Mouse (Mus musculus) lung, adult 18-20 months (tissue): Measurements from ENCODE around the gene Pink1.
"Not testable (repeated sequence)": the region's sequence is repeated elsewhere in the genome, so short reads cannot be mapped to it uniquely, and the experiment has no call there.

Experiments
- DNase-seq, 2 experiments: peaks; one replicate each; pipeline ENCODE4 v3.0.0; 2022; ENCODE audit warnings: mixed read lengths in 2 of 2

Gene Pink1

DNA sequence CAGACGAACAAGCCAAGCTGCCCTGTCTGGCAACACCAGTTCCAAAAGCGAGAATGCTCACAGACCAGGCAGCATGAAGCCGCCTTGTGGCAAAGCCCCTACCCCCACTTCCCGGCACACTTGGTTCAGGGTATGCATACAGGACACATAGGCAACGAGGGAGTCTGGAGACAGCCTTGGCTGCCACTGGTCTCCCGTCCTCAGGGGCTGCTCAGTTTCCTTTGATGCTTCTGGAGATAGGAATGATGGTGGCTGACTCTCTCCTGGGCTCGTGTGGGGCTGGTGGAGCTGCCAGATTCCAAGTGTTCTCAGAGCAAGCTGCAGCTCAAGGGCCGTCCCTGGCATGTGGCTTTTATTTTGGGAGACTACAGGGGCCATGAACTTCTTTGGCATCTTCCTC lies 15.3 kb upstream of the Pink1 start:
- DNase-seq, result no peak

DNA sequence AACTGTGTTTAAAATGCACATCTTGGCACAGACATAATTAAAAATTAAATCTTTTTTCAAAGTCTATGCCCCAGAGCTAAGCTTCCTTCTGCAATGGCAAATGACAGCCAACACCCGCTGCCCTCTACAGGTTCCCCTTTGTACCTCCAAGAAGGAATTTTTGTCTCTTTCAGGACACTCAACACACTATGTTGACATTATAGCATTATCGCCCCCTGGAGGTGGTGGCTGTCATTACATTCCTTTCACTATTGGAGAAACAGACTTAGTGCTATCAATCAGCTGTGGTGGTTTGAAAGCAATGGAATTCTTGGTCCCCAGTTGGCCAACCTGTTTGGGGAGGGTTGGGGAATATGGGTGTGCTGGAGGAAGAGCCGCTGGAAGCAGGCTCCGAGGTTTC lies 13.9 kb upstream of the Pink1 start:
- peak; percentile 49 to 64 for DNase-seq

DNA sequence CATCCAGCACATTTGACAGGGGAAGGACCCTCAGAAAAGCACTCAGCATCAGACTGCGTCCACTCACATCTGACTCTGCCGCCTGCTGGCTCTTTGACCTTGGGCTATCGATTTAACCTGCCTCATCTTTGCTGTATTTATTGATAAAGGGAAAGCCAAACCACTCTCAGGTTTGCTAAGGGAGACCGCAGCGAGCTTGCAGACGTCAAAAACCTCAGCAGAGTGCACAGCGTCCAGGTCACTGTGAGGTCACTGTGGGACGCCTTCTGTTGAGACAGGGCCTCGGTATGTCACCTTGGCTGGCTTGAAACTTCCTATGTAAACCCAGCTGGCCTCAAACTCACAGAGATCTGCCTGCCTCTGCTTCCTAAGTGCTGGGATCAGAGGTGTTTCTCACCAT lies 11.2 kb upstream of the Pink1 start:
- no peak for DNase-seq

DNA sequence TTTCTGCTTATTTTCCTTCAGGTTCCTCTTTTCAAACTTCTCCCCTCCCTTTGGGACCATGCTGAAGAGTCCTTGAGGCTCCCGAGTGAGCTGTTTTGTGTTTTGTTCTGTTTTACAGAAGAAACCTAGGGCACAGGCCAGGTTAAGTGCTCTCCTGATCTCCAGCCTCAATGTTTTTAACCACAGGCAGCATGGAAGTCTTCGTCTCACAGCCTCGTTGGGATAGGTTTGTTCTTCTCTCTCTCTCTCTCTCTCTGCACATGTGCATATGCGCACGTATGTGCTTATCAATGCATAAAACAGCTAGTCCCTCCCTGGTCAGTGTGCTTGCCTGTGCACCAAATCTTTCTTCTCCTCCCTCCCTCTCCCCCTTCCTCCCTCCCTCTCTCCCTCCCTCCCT lies 10.8 kb upstream of the Pink1 start:
- no peak for DNase-seq

DNA sequence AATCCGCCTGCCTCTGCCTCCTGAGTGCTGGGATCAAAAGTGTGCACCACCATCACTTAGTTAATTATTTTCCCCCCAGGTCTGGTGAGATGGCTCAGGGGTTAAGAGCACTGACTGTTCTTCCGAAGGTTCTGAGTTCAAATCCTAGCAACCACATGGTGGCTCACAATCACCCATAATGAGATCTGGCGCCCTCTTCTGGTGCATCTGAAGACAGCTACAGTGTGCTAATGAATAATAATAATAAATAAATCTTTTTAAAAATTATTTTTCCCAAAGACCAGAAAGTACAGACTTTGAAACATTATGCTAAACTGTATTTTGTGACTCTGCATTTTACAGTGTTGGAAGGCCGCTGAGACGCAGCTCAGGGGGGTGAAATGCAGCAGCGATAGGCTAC lies 9.5 kb upstream of the Pink1 start:
- no peak for DNase-seq

DNA sequence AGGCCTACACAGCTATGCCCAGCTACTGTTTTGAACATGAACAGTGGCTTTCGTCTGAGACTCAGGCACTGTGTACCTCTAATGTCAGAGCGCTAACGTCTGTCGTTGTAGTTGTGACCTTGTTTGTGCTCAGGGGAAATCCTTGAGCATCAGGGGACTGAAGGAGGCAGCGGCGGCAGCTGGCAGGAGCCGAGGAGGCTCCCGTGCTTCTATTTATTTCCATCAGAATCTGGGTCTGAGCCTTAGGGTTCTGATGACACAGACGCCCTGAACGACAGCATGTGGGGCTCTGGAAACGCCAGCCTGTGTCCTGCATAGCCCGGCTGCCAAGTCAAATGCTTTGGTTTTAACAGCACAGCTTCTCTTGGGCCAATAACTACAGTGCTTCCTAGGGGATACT lies 8.9 kb upstream of the Pink1 start:
- DNase-seq, result no peak

DNA sequence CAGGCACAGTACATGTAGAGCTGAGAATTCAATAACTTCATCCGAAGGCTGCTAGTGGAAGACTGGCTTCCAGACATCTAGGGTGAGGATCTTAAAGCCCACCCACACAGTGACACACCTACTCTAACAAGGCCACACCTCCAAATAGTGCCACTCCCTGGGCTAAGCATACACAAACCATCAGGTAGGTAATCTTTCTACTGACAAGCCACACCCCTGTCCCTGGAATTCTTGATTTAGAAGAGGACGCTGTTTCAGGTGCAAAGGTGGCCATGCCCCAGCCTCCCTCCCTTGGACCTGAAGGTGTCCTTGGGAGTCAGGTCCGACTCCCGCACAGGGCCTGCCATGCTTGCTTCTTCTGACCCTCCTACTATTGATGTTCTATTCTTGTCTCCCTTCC lies 7.0 kb upstream of the Pink1 start:
- DNase-seq, result no peak

DNA sequence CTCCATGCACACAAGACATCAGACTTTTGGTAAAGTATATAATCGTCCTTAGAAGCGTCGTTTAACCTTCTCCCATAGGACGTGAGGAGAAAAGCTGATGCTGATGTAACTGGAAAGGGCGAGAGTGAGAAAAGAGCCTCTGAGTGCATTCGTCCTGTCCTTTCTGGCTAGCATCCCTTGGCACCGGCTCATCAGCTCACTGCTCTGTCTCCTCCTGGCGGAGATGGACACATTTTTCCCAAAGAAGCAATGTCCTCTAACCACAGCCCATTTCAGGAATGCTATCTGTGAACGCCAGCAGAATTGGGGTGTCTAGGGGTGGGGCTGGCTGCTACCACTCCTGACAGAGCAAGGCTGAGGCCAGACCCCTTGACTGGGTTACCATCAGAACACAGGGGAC lies 5.5 kb upstream of the Pink1 start:
- no peak for DNase-seq

DNA sequence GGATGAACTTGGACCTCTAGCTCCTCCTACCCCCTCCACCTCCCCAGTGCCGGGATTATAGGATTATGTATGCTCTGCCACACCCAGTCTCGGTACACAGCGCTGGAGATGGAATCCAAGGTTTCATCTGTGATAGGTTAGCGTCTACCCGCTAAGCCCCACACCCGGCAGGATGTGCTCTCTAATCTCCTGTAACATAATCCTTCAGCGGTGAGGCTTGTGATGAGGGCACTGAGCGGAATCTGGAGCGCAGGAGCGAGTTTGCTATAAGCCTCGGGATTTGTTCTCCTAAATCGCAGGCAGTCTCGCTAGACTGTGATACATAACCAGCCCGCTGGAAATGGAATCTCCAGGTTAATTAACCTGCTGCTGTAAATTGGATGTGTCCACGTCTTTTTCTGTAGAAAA lies 4.2 kb upstream of the Pink1 start:
- DNase-seq, result no peak

DNA sequence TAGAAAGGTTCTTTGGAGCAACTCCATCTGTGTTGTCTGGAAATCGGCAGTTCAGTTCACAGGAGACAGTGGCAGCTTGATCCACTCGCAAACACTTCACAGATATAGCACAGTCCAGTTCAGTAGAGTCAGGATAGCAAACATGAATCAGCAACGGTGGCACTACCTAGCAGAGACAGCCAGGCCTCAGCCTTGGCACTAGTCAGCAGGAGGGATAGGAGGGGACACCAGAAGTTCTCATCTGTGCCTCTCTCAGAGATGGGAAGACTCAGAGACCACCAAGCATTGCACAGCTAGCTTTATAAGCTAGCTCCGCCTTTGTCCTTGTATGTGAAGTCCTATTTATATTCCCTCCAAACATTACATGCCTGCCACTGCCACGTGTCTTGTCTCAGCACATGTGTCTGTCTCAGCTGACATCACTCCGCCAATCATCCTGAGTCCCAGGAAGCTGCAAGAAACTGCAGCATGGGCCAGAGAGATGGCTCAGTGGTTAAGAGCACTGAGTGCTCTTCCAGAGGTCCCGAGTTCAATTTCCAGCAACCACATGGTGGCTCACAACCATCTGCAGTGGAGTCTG lies 1.9 kb upstream of the Pink1 start:
- no peak for DNase-seq

DNA sequence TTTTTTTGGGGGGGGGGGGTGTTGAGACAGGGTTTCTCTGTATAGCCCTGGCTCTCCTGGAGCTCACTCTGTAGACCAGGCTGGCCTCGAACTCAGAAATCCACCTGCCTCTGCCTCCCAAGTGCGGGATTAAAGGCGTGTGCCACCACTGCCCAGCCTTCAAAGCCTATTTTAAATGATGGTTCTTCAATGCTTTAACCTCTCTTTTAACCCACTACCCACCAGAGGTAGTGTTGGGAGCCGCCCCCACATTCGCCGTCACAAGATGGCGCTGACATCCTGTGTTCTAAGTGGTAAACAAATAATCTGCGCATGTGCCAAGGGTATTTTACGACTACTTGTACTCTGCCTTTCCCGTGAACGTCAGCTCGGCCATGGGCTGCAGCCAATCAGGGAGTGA lies 1.0 kb upstream of the Pink1 start:
- DNase-seq, result not testable (repeated sequence)

DNA sequence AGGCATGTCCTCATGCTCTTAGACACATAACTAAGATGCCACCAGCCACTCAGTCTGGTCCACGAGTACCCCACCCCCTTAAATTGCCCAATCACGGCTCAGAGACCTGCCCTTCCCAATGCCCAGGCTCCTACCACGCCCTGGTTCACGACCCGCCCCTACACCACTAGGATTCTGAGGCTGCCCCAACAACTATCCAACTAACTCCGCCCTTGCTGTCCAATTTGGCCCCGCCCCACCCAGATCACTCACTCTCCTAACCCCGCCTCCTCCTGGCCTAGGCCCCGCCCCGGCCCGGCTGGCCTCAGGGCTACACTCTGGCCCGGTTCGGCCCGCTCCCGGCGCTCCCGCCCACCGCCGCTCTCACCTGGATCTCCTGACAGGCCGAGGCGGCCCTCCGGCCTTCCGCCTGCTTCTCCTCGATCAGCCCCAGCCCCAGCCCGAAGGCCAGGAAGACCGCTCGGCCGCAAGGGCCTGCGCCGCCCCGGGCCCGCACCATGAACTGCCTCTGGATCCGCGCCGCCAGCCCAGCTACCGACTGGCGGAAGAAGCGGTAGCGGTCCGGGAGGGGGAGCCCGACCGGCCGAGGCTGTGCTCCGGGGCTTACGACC lies 536 bp downstream of the Pink1 start:
- peak; percentile 99 for DNase-seq

DNA sequence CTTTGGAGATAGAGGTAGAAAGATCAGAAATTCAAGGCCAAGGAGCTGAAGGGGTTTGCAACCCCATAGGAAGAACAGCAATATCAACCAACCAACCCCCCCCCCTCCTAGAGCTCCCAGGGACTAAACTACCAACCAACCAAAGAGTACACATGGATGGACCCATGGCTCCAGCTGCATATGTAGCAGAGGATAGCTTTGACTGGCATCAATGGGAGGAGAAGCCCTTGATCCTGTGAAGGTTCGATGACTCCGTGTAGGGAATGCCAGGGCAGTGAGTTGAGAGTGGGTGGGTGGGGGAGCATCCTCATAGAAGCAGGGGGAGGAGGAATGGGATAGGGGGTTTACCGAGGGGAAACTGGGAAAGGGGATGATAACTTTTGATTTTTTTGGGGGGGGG lies 1.7 kb downstream of the Pink1 start:
- no peak for DNase-seq

DNA sequence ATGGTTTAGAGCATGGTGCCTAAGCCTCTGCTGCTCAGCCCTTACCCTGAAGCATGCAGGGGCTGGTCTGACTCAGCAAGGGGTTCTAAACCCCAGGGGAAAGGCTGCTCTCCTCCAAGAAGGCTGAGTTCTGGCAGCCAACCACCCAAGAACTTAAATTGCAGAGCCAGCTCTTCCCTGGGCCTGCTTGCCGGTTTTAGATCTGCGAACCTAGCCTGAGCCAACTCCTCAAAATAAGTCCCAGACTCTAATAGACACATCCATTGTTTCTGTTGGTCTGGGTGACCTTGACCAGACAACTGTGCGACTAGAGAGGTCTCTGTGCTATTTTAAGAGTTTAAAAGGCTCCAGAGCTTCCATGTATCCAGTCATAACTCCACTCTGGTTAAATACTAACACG lies 2.4 kb downstream of the Pink1 start:
- DNase-seq, result no peak

DNA sequence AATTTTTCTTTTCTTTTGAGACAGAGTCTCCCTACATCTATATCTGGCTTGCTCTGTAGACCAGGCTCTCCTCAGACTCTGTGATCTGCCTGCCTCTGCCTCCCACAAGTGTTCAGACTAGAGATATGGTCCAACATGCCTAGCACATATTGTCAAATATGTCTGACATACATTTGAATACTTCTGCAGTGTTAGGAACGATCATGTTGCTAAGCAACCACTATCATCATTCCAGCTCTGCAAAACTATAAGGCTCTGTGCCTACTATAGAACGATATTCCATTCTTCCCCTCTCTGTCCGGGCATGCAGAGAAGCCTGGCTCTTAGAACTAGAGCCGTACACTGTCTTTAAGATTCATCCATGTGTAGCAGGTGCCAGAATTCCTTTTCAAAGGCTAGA lies 3.4 kb downstream of the Pink1 start:
- no peak for DNase-seq

DNA sequence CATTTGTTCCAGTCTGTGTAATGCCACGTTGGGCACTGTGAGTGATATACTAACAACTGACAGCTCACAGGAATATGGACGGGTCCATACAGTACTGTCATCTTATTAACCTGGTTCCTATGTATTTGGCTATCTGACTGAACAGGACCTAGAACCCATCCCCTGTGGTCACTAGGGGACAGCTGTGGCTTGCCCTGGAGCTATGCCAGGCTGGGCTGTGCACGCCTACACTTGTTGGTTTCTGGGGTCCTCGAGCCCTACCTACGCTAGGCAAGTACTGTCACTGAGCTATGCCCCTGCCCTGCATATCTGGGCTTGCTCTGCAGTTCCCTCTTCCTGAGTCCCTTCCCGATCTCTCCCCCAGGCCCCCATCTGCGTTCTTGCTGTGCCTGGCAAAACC lies 4.6 kb downstream of the Pink1 start:
- DNase-seq, result no peak

DNA sequence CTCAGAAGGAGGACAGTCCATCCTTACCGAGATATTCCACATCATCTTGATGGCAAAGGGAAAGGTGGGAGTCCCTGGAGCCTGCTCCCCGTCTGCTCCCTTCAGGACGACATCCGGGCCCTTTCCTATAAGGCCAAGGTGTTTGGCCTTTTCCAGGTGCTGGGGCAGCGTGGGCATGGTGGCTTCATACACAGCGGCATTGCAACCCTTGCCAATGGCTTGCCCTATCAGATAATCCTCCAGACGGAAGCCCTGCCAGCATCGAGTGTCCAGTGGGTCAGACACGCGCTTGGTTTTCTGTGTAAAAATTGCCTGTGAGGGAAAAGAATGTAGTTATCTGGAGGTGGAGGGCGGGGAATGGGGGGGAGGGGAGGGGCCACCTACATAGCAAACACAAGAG lies 5.4 kb downstream of the Pink1 start:
- DNase-seq, result no peak

DNA sequence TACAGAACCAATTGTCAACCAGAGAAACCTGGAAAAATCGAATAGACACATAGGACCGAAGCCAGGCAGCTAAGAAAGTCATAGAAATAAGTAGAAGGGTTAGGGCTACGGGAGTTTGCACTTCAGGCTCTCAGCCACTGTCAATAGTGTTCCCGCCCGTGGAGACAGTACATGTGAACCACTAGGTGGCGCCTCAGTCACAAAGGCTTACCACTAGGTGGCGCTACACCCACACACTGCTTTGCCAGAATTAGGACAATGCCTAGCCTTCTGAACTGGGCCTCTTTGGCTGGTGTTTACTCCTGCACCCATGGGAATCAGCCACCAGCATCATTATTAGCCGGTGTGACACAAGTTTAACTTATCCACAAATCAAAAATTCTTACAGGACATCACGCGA lies 6.6 kb downstream of the Pink1 start:
- peak; percentile 81 to 87 for DNase-seq

DNA sequence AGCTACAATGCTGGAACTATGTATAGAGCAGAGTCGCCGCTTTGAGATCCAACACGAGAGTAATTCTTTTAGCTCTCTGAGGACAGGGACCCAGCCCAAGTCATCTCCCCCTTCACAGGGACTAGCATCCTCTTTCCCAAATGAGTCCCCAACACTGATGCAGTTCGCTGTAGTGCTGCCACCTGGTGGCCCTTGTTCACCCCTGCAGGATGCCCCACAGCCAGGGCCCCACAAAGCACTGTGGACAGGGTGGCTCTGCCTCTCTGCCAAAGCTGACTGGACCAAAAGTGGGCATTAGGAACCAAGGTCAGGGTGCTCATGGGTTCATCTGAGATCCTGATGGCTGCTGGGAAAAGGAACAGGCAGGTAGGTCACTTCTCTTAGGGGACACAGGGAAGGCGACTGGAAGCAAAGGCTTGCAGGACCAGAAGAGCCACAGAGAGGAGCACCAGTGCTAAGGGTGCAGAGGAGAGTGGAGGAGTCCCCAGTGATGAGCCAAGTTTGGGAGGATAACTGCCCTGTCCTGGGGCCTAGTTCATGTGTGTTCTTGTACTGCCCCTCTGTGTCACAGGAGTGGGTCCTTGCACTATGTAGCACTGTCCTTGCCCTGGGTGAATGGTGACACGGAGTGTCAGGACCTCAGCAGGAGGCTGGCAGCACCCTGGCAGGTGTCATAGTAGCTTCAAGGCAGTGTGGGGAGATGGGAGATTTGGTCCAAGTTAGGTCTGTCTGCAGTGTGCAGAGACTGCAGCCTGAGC lies 7.4 kb downstream of the Pink1 start:
- DNase-seq, result peak in 1 of 2 experiments; percentile 31

DNA sequence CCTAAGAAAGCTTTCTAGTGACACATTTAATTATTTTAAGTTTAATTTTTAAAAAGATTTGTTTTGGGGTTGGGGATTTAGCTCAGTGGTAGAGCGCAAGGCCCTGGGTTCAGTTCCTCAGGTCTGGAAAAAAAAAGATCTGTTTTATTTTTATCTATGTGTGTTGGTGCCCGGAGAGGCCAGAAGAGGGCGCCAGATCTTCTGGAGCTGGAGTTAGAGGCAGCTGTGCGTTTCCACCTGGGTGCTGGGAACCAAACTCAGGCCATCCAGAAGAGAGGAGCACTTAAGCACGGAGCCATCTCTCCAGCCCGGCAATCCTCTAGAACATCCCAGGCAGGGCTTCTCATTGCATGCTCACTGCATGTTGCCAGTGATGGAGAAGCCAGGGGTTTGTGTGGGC lies 9.7 kb downstream of the Pink1 start:
- DNase-seq, result no peak

DNA sequence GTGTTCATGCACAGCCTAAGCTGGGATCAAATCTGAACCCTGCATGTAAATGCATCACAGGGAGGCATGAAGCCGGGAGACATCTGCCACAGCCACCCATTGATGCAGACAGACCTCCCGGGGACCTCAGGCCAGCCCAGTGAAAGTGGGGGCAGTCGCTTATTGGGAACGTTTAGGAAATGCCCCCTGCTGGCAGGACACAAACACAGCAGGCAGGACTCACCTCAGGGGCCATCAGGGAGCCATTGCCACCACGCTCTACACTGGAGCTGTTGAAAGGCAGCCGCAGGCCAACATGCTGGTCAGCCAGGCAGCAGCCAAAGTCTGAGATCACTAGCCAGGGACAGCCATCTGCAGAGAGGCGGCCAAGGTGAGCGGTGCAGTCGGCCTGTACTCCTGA lies 10.3 kb downstream of the Pink1 start:
- no peak for DNase-seq

DNA sequence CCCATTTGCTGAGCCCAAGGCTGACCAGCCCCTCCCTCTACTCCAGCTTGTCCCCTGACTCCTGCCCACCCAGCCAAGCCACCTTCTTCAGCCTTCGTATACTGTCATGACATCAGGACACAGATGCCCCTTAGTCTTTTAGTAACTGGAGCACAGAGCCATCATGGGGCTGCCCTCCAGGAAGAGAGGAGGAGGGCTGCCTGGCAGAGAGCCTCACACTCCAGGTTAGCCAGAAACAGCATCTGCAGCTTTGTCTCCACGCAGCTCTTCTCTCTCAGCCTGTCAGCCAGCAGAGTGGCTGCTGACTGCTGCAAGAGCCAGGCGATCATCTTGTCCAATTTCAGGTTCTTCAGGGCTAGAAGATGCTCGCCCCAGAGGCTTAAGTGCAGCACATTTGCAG lies 12.3 kb downstream of the Pink1 start:
- no peak for DNase-seq

DNA sequence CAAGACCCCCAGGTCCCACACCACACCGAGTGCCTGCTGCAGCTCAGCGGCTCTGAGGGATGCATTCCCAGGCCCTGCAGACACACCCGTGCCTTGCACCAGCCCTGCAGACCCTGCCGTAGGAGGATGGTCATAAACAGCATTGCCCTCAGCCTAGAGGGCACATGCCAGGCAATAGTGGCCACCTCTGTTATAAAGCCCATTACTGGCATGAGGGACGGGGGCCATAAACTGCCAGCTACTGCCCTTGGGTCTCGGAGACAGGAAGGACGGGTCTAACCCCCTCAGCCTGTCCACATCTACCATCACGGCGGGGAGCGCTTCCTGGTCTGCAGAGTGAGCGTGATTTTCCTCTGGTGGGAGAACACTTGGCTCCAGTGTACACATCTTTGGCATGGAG lies 13.1 kb downstream of the Pink1 start:
- no peak for DNase-seq

DNA sequence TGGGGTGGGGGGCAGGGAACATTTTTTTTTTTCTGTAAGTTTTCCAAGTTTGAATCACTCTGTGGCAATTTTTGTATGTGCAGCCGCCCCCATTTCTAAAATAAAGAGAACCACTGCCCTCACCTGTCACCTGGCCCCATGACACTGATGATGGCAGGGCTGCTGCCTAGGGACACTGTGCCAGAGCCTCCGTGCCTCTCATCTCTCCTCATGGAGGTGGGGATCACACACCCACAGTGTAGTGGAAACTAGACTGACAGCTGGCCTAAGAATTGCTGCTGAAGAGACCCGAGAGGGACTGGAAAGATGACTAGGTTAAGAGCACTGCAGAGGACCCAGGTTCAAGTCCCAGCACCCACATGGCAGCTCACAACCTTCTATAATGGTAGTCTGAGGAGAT lies 14.0 kb downstream of the Pink1 start:
- no peak for DNase-seq

DNA sequence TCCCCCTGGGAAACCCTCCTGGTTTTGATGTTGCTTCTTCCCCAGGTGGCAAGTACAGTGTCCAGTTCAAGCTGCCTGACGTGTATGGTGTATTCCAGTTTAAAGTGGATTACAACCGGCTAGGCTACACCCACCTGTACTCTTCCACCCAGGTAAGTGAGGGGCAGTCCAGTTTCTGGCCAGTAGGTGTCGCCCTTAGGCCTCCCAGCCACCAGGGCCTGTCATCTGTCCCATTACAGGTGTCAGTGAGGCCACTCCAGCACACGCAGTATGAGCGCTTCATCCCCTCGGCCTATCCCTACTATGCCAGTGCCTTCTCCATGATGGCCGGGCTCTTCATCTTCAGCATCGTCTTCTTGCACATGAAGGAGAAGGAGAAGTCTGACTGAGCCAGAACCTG lies 14.5 kb downstream of the Pink1 start:
- peak; percentile 50 to 64 for DNase-seq
